Mouse (Mus musculus): Measurements from ENCODE around the gene Utp20.

The Utp20 gene

DNA sequence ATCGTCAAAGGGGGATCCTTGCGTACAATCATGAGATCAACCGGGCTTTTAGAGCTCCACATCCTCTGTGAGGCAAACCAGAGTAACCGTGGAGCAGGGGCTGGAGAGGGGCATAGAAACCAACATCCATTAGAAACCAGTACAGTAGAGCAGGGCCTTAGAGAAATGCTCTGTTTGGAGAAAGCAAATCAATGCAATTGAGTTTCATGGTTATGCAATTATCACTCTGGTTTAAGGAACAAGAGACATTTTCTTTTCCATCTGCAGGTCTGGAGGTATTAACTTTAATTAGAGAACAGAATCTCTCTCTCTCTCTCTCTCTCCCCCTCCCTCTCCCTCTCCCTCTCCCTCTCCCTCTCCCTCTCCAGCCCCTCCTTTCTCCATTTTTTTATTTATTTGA, 111.9 kb downstream of the Utp20 start:
- DNase-seq = no peak

DNA sequence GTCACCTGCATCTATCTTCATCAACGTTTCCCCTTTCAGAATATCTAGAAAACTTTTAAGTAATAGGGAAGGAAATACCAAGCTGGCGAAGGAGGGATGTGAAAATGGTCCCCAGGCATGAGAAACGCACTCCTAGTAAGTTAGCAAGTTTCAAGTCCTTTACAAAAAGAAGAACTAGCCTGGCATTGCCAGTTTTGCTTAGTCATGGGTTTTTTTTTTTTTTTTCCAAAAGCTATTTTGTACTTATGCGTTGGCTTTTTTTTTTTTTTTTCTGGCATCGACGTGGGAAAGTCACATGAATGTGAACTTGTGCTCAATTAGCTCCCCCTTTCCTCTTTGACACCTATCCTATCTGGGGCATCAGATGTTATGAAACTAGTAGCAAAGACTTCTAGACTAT, 114.2 kb downstream of the Utp20 start:
- no peak for DNase-seq

DNA sequence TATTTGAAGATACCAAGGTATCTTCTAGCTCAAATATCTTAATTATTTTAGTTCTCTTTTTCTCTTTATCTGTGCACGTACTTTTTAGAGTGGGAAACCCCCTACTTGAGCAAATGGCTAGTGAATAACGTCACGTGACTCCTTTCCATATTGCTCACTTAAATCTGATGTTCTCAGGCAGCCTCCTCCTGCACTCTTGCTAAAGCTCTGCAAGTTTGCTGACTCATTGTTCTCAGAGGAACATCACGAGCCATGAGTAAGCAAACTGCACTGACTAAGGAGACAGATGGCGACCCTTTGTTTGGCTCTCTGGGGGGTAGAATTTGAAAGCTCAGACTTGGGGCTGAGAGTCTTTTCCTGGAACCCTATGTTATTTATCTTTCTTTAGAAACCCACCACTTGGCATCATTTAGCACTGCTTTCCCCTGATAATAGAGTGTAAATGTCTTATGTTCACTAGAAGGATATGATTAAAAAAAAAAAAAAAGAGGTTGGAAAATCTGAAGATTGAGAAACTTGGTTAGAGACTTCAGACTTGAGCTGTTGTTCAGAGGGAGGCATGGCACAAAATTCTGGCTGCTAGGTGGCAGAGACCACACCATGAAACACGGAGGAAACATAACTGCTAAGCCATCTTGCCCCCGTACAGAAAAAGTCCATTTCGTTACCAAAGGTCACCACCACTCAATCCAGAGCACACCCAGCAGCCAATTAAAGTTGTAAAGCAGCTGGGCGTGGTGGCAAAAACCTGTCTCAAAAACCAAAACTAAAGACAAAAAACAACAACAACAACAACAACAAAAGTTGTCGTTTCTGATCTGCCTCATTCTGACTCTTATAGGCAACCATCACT, 117.7 kb downstream of the Utp20 start:
- DNase-seq = no peak

DNA sequence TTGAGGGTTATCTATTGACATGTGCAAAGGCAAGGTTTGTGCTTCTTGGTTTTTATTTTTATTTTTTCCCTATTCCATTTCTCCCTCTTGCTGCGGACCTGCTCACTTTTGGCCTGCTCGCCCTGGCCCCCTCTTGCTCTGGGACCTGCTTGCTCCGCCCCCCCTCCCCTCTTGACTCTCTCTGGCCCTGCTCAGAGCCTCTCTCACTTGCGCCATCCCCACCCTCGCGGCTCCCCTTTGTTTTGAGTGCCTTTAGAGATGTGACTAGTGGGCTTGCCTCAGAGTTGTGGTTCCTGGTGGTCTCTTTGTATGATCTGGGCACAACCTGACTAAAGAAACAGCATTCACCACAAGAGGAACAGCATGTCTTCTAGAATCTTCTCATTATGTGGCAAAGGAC, 125.7 kb downstream of the Utp20 start:
- no peak for DNase-seq

Measured in thymus, postnatal 36 days (tissue).